ENCODE assay signal across 8 mouse cellular contexts in genomic region chr13:40784202-40784771, GRCm38 (mm10). TPM values are rescaled to one million over a fixed set of nuclear protein-coding genes. Genes with fewer than 3 reads are reported as not detected.
DNase-seq lines count a peak whose midpoint lies in the region.

No protein-coding gene starts in this region.

- intact Hi-C loops in left cerebral cortex, postnatal 25 days (cut with DNase I): loop anchor here (2.0 to 10.0 kb wide), 4 partner anchors 191 to 791 kb away; no protein-coding TSS in a partner anchor

- DNase-seq in cerebellum, adult 8-10 months: peak; percentile 3
- no peak for DNase-seq in cerebellum, adult 18-20 months
- peak; percentile 9 for DNase-seq in layer of hippocampus, adult 11-12 months (ENCODE audit: low spot score)
- no peak for DNase-seq in layer of hippocampus, adult 8-10 months (ENCODE audit: low spot score in 2 of 2)
- peak; percentile 44 for DNase-seq in R1 (ENCODE audit: low read depth, low spot score)
- peak; percentile 11 to 39 for DNase-seq in left cerebral cortex, postnatal 25 days (ENCODE audit: low spot score in 2 of 2)
- no peak for DNase-seq in urinary bladder, postnatal 25 days (ENCODE audit: low spot score)
- DNase-seq in cerebellum, adult 11 months: no peak

RNA-seq across cellular contexts. Expression of gene Tfap2a, which starts 46.1 kb away (rescaled TPM):
- under 1 TPM; 0.27 to 0.45 (median 0.30) TPM for total RNA-seq in layer of hippocampus, adult 8-10 months (2022)
- total RNA-seq in left cerebral cortex, postnatal 25 days (2021): under 1 TPM; 0.50 to 0.57 TPM

Comparison
In these comparisons a context has a peak if more than half of its experiments do, and no peak if none do; other contexts are left out.
1. DNase-seq: peak in cerebellum, adult 8-10 months (single experiment), layer of hippocampus, adult 11-12 months (single experiment), R1 (single experiment) and left cerebral cortex, postnatal 25 days (2 of 2); none in cerebellum, adult 18-20 months (0 of 2), layer of hippocampus, adult 8-10 months (0 of 2), urinary bladder, postnatal 25 days (single experiment) and cerebellum, adult 11 months (single experiment).